Mouse (Mus musculus) liver, embryonic 11.5 days (tissue): ENCODE measurements around the gene Cldn18. TPM values are rescaled to one million over a fixed set of nuclear protein-coding genes. Genes with fewer than 3 reads are reported as not detected.

Experiments
- ATAC-seq: fragments of 200-750 bp; cut with Nextera tagmentation; replicated peaks from 2 replicates; pipeline ENCODE4 v1.8.0; 2017; ENCODE audit warnings: moderate number of reproducible peaks, mild to moderate bottlenecking, moderate TSS enrichment, moderate library complexity; ENCODE audit not compliant: low FRiP score
- DNase-seq: peaks from one replicate; pipeline ENCODE4 v3.0.0-alpha.2; 2017; ENCODE audit warnings: low spot score
- H3K27ac ChIP-seq: fragments of 300-500 bp; sonication (generic); 2 replicates; pipeline ENCODE4 v1.5.1; 2014; ENCODE audit warnings: mild to moderate bottlenecking, low read depth, low read length, control low read depth
- H3K27me3 ChIP-seq: fragments of 300-500 bp; sonication (generic); replicated peaks from 2 replicates; pipeline ENCODE4 v1.6.1; 2014; ENCODE audit warnings: low read length, mixed read lengths; ENCODE audit not compliant: control insufficient read depth, insufficient read depth
- H3K36me3 ChIP-seq: fragments of 300-500 bp; sonication (generic); 2 replicates; pipeline ENCODE4 v1.6.1; 2014; ENCODE audit warnings: mild to moderate bottlenecking, low read length, moderate library complexity, mixed read lengths; ENCODE audit not compliant: control insufficient read depth, insufficient read depth
- H3K4me1 ChIP-seq: fragments of 300-500 bp; sonication (generic); replicated peaks from 2 replicates; pipeline ENCODE4 v1.6.1; 2014; ENCODE audit warnings: low read length, mixed read lengths; ENCODE audit not compliant: control insufficient read depth, insufficient read depth
- H3K4me2 ChIP-seq: fragments of 300-500 bp; sonication (generic); 2 replicates; pipeline ENCODE4 v1.6.1; 2014; ENCODE audit warnings: mild to moderate bottlenecking, control low read depth, moderate library complexity
- H3K4me3 ChIP-seq: fragments of 300-500 bp; sonication (generic); 2 replicates; pipeline ENCODE4 v1.5.1; 2014; ENCODE audit warnings: low read depth, low read length, control low read depth
- H3K9ac ChIP-seq: fragments of 300-500 bp; sonication (generic); 2 replicates; pipeline ENCODE4 v1.6.1; 2014; ENCODE audit warnings: low read depth, low read length, control low read depth
- H3K9me3 ChIP-seq: fragments of 300-500 bp; sonication (generic); 2 replicates; pipeline ENCODE4 v1.6.1; 2016; ENCODE audit warnings: low read length, inconsistent platforms, mixed read lengths; ENCODE audit not compliant: control insufficient read depth
- WGBS: fragments of 180-500 bp; shearing (Covaris S2); extraction: QIAGEN DNeasy Blood & Tissue Kit; methylation state at CpG from one replicate; pipeline ENCODE4 v1.1.7; 2014; 5-methylcytosine and 5-hydroxymethylcytosine counted together
- polyA plus RNA-seq: library from polyadenylated mRNA; unstranded; fragments of >200 nt; fragmentation: Nextera tagmentation; extraction: Ambion mirVana; gene quantifications from 2 replicates; pipeline ENCODE4 v1.2.1, GENCODE M21; 2014

Cldn18 gene
- polyA plus RNA-seq, 1 experiment from 2014 or later, result 0.08 TPM

GRCm38 (mm10) chr9:99720011-99720410 is 2.9 kb upstream of the Cldn18 start:
- H3K27ac ChIP-seq, result no peak overlapping the region
- no peak for ATAC-seq
- H3K36me3 ChIP-seq, result no peaks in the 10 kb centered on the region
- no peak for DNase-seq
- H3K4me2 ChIP-seq, result no peak overlapping the region
- no peak overlapping the region for H3K4me3 ChIP-seq
- 52% methylated on average over 1 of the region's 1 CpGs for WGBS
- H3K9me3 ChIP-seq, result no peaks in the 10 kb centered on the region
- no peaks in the 10 kb centered on the region for H3K27me3 ChIP-seq
- no peak overlapping the region for H3K9ac ChIP-seq
- H3K4me1 ChIP-seq, result no peaks in the 10 kb centered on the region

GRCm38 (mm10) chr9:99710297-99710696 is 6.8 kb downstream of the Cldn18 start:
- no peaks in the 10 kb centered on the region for H3K27me3 ChIP-seq
- H3K9ac ChIP-seq, result no peak overlapping the region
- no peak overlapping the region for H3K27ac ChIP-seq
- no peak for ATAC-seq
- H3K4me1 ChIP-seq, result no peaks in the 10 kb centered on the region
- no peaks in the 10 kb centered on the region for H3K9me3 ChIP-seq
- no peak overlapping the region for H3K4me3 ChIP-seq
- H3K36me3 ChIP-seq, result no peaks in the 10 kb centered on the region
- 72% methylated on average over 4 of the region's 4 CpGs for WGBS
- no peak overlapping the region for H3K4me2 ChIP-seq
- no peak for DNase-seq

- ATAC-seq, result no peak
- Histone ChIP-seq H3K4me1 (no peaks in the 10 kb centered on the region), H3K9me3 (no peaks in the 10 kb centered on the region), H3K4me3 (no peak overlapping the region), H3K36me3 (no peaks in the 10 kb centered on the region), H3K4me2 (no peak overlapping the region), H3K27ac (no peak overlapping the region), H3K27me3 (no peaks in the 10 kb centered on the region), H3K9ac (no peak overlapping the region)
- 77% methylated on average over 22 of the region's 22 CpGs for WGBS
- no peak for DNase-seq
Measured at GRCm38 (mm10) chr9:99709588-99710248, 7.3 kb downstream of the Cldn18 start.

- ATAC-seq (no peak), DNase-seq (no peak)
- Histone ChIP-seq H3K9ac (no peak overlapping the region), H3K27ac (no peak overlapping the region), H3K4me2 (no peak overlapping the region), H3K27me3 (no peaks in the 10 kb centered on the region), H3K4me1 (no peaks in the 10 kb centered on the region), H3K9me3 (no peaks in the 10 kb centered on the region), H3K4me3 (no peak overlapping the region), H3K36me3 (no peaks in the 10 kb centered on the region)
- 65% methylated on average over 11 of the region's 11 CpGs for WGBS
Measured at GRCm38 (mm10) chr9:99707425-99708126, 9.5 kb downstream of the Cldn18 start.

- H3K27me3 ChIP-seq, result no peaks in the 10 kb centered on the region
- no peak for ATAC-seq
- no peak overlapping the region for H3K4me3 ChIP-seq
- H3K4me2 ChIP-seq, result no peak overlapping the region
- no peak overlapping the region for H3K27ac ChIP-seq
- no peak overlapping the region for H3K9ac ChIP-seq
- no peak for DNase-seq
- no peaks in the 10 kb centered on the region for H3K9me3 ChIP-seq
- no peaks in the 10 kb centered on the region for H3K36me3 ChIP-seq
- WGBS, result 78% methylated on average over 6 of the region's 6 CpGs
- no peaks in the 10 kb centered on the region for H3K4me1 ChIP-seq
Measured at GRCm38 (mm10) chr9:99706264-99706663, 10.8 kb downstream of the Cldn18 start.

GRCm38 (mm10) chr9:99703711-99704110 is 13.4 kb downstream of the Cldn18 start:
- 72% methylated on average over 6 of the region's 6 CpGs for WGBS
- Histone ChIP-seq H3K9me3 (no peaks in the 10 kb centered on the region), H3K4me3 (no peak overlapping the region), H3K27ac (no peak overlapping the region), H3K4me2 (no peak overlapping the region), H3K4me1 (no peaks in the 10 kb centered on the region), H3K27me3 (no peaks in the 10 kb centered on the region), H3K36me3 (no peaks in the 10 kb centered on the region), H3K9ac (no peak overlapping the region)
- ATAC-seq, result no peak
- no peak for DNase-seq

- Histone ChIP-seq H3K27me3 (no peaks in the 10 kb centered on the region), H3K36me3 (no peaks in the 10 kb centered on the region), H3K4me2 (no peak overlapping the region), H3K9me3 (no peaks in the 10 kb centered on the region), H3K4me1 (no peaks in the 10 kb centered on the region), H3K9ac (no peak overlapping the region), H3K4me3 (no peak overlapping the region), H3K27ac (no peak overlapping the region)
- 49% methylated on average over 6 of the region's 6 CpGs for WGBS
- no peak for DNase-seq
- no peak for ATAC-seq
Measured at GRCm38 (mm10) chr9:99702215-99702614, 14.9 kb downstream of the Cldn18 start.

GRCm38 (mm10) chr9:99701187-99701586 is 15.9 kb downstream of the Cldn18 start:
- no peaks in the 10 kb centered on the region for H3K36me3 ChIP-seq
- no peaks in the 10 kb centered on the region for H3K9me3 ChIP-seq
- H3K4me1 ChIP-seq, result no peaks in the 10 kb centered on the region
- no peak for DNase-seq
- H3K4me3 ChIP-seq, result no peak overlapping the region
- 82% methylated on average over 2 of the region's 2 CpGs for WGBS
- no peak overlapping the region for H3K27ac ChIP-seq
- H3K9ac ChIP-seq, result no peak overlapping the region
- no peaks in the 10 kb centered on the region for H3K27me3 ChIP-seq
- no peak overlapping the region for H3K4me2 ChIP-seq
- ATAC-seq, result no peak
